Mouse (Mus musculus) heart, postnatal 0 days (tissue): Measurements from ENCODE around the gene Tubb5. TPM values are rescaled to one million over a fixed set of nuclear protein-coding genes. Genes with fewer than 3 reads are reported as not detected.

Experiments
- ATAC-seq: fragments of 200-750 bp; cut with Nextera tagmentation; 2 replicates; pipeline ENCODE4 v1.8.0; 2017; ENCODE audit warnings: low read depth, moderate number of reproducible peaks, moderate library complexity; ENCODE audit not compliant: insufficient read depth
- DNase-seq: peaks from one replicate; pipeline ENCODE4 v3.0.0-alpha.2; 2016; ENCODE audit warnings: low spot score
- H3K27ac ChIP-seq: fragments of 300-500 bp; sonication (generic); 2 replicates; pipeline ENCODE4 v1.5.1; 2014; ENCODE audit warnings: low read depth, mild to moderate bottlenecking
- H3K27me3 ChIP-seq: fragments of 300-500 bp; sonication (generic); 2 replicates; pipeline ENCODE4 v1.6.1; 2014; ENCODE audit warnings: low read length, mixed read lengths; ENCODE audit not compliant: control insufficient read depth, insufficient read depth
- H3K36me3 ChIP-seq: fragments of 300-500 bp; sonication (generic); replicated peaks from 2 replicates; pipeline ENCODE4 v1.6.1; 2014; ENCODE audit warnings: low read length, mixed read lengths; ENCODE audit not compliant: control insufficient read depth, insufficient read depth
- H3K4me1 ChIP-seq: fragments of 300-500 bp; sonication (generic); 2 replicates; pipeline ENCODE4 v1.6.1; 2014; ENCODE audit warnings: antibody characterized with exemption; ENCODE audit not compliant: control insufficient read depth, insufficient read depth
- H3K4me2 ChIP-seq: fragments of 300-500 bp; sonication (generic); 2 replicates; pipeline ENCODE4 v1.6.1; 2014; ENCODE audit warnings: low read depth, mild to moderate bottlenecking, low read length, moderate library complexity
- H3K4me3 ChIP-seq: fragments of 300-500 bp; sonication (generic); 2 replicates; pipeline ENCODE4 v1.5.1; 2014; ENCODE audit warnings: low read depth, low read length
- H3K9ac ChIP-seq: fragments of 300-500 bp; sonication (generic); replicated peaks from 2 replicates; pipeline ENCODE4 v1.6.1; 2014; ENCODE audit warnings: low read depth, low read length, mixed read lengths
- H3K9me3 ChIP-seq: fragments of 300-500 bp; sonication (generic); replicated peaks from 2 replicates; pipeline ENCODE4 v1.6.1; 2016; ENCODE audit warnings: low read length; ENCODE audit not compliant: control insufficient read depth
- CTCF ChIP-seq: IDR thresholded peaks from 2 replicates; pipeline ENCODE4 v1.5.1; 2016; ENCODE audit warnings: antibody characterized with exemption, control low read depth, low read depth
- EP300 ChIP-seq: IDR thresholded peaks from 2 replicates; pipeline ENCODE4 v1.6.1; 2016; ENCODE audit warnings: antibody characterized with exemption, low read depth
- WGBS: fragments of 180-500 bp; shearing (Covaris S2); extraction: QIAGEN DNeasy Blood & Tissue Kit; methylation state at CpG from one replicate; pipeline ENCODE4 v1.1.7; 2014; 5-methylcytosine and 5-hydroxymethylcytosine counted together
- polyA plus RNA-seq: library from polyadenylated mRNA; unstranded; fragments of >200 nt; fragmentation: Nextera tagmentation; extraction: Ambion mirVana; gene quantifications from 2 replicates; pipeline ENCODE4 v1.2.1, GENCODE M21; 2015
- total RNA-seq: library from RNA; depleted of rRNA; stranded (reverse); fragments of >200 nt; gene quantifications from 2 replicates; pipeline ENCODE4 v1.2.3, GENCODE M21; 2014; ENCODE audit warnings: low replicate concordance

The Tubb5 gene
- total and polyA plus RNA-seq, 2 experiments from 2014 or later, result 267 to 1,043 TPM

- no peak for ATAC-seq
- Histone ChIP-seq H3K4me1 (peaks cover 7% of the 10 kb centered on the region; the same call in 1 of the 2 replicates), H3K27me3 (no peaks in the 10 kb centered on the region), H3K9ac (no peak overlapping the region), H3K4me2 (no peak overlapping the region), H3K36me3 (peaks cover 44% of the 10 kb centered on the region), H3K9me3 (no peaks in the 10 kb centered on the region), H3K4me3 (no peak overlapping the region), H3K27ac (no peak overlapping the region)
- TF ChIP-seq CTCF (no peak), EP300 (no peak)
- 89% methylated on average over 13 of the region's 13 CpGs for WGBS
- DNase-seq, result no peak
These were observed 12.8 kb downstream of the Tubb5 start for GRCm38 (mm10) chr17:35825109-35825850.

- TF ChIP-seq EP300 (no peak), CTCF (peak; percentile 45)
- Histone ChIP-seq H3K4me2 (peak overlapping the region; percentile 79), H3K27me3 (no peaks in the 10 kb centered on the region), H3K9ac (no peak overlapping the region), H3K36me3 (peaks cover 42% of the 10 kb centered on the region), H3K4me1 (0 out of 2 replicates have a peak, but pooled peaks cover 3% of the 10 kb centered on the region), H3K27ac (no peak overlapping the region; the same call in 1 of the 2 replicates), H3K4me3 (peak overlapping the region; percentile 67; the same call in 1 of the 2 replicates), H3K9me3 (no peaks in the 10 kb centered on the region)
- DNase-seq (no peak), ATAC-seq (no peak)
- 66% methylated on average over 7 of the region's 7 CpGs for WGBS
These were observed 13.7 kb downstream of the Tubb5 start for GRCm38 (mm10) chr17:35824402-35824801.

GRCm38 (mm10) chr17:35822964-35823937, 14.9 kb downstream of the Tubb5 start, which contains the start of gene Flot1:
Gene Flot1 (plus strand): TSS chr17:35823230.
- ATAC-seq, result peak; percentile 84
- peak within 1 kb of the TSS; percentile 67 for H3K4me3 ChIP-seq
- WGBS, result under 1% methylated on average over 35 of the region's 47 CpGs

GRCm38 (mm10) chr17:35822564-35822963, 15.5 kb downstream of the Tubb5 start:
- ATAC-seq (no peak), DNase-seq (peak; percentile 23)
- WGBS, result under 1% methylated on average over 11 of the region's 11 CpGs
- H3K27ac ChIP-seq, result peak overlapping the region; percentile 86
- peak overlapping the region; percentile 67 for H3K4me3 ChIP-seq
- H3K9me3 ChIP-seq, result no peaks in the 10 kb centered on the region
- TF ChIP-seq CTCF (no peak), EP300 (0 out of 2 replicates have a peak, but pooled peaks have one; percentile 7)
- H3K9ac ChIP-seq, result peak overlapping the region; percentile 60
- peak overlapping the region; percentile 79 for H3K4me2 ChIP-seq
- H3K36me3 ChIP-seq, result peaks cover 32% of the 10 kb centered on the region
- 0 out of 2 replicates have a peak, but pooled peaks cover 3% of the 10 kb centered on the region for H3K4me1 ChIP-seq
- no peaks in the 10 kb centered on the region for H3K27me3 ChIP-seq

More at GRCm38 (mm10) chr17:35822964-35823937, 14.9 kb downstream of the Tubb5 start, which contains the start of gene Flot1:
- Histone ChIP-seq H3K9ac (peak within 1 kb of the TSS; percentile 60), H3K9me3 (no peaks in the 10 kb centered on the region), H3K4me1 (0 out of 2 replicates have a peak, but pooled peaks cover 3% of the 10 kb centered on the region), H3K27me3 (no peaks in the 10 kb centered on the region), H3K27ac (peak within 1 kb of the TSS; percentile 86), H3K36me3 (peaks cover 38% of the 10 kb centered on the region), H3K4me2 (peak within 1 kb of the TSS; percentile 79)
- DNase-seq, result peak; percentile 95
- TF ChIP-seq CTCF, result no peak
